Mouse (Mus musculus): ENCODE measurements around the gene Cpd. TPM values are rescaled to one million over a fixed set of nuclear protein-coding genes. Genes with fewer than 3 reads are reported as not detected.

The Cpd gene
- polyA plus RNA-seq, 1 experiment from 2014 or later, result 33.4 TPM

DNA sequence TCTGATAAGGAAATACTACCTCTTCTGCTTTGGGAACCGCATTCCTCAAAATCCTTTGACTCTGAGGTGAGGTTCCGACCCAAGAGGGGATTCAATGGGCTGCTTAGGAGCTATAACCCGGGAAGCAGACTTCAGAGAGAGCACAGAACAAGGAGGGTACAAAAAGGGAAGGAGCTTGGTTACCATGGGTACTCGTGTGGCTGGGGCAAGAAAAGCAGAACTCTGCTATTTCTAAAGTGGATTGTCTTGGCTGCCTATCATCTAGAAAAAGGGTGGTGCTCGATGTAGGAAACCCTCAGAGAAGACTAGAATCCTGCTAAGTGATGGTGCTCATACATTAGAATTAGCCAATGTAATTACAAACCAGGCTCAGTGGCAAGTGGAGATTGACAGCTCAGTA is 12.4 kb upstream of the Cpd start:
- H3K4me3 ChIP-seq (ENCODE audit: low read depth, low read length), result no peak overlapping the region
- DNase-seq, result no peak
- H3K4me2 ChIP-seq, result no peak overlapping the region
- no peak overlapping the region for H3K27ac ChIP-seq (ENCODE audit: low read depth)
- TF ChIP-seq CTCF (IDR thresholded peaks at IDR 0.05; ENCODE audit: low read depth), result no peak
- no peaks in the 10 kb centered on the region for H3K36me3 ChIP-seq (ENCODE audit: insufficient read depth)
- no peaks in the 10 kb centered on the region for H3K27me3 ChIP-seq (ENCODE audit: insufficient read depth, low read length)
- no peaks in the 10 kb centered on the region for H3K4me1 ChIP-seq (ENCODE audit: insufficient read depth)
- WGBS, result 57% methylated on average over 5 of the region's 5 CpGs
- H3K9me3 ChIP-seq (ENCODE audit: low read depth, low read length), result no peaks in the 10 kb centered on the region
- no peak for ATAC-seq (ENCODE audit: insufficient read depth)
- no peak overlapping the region for H3K9ac ChIP-seq

DNA sequence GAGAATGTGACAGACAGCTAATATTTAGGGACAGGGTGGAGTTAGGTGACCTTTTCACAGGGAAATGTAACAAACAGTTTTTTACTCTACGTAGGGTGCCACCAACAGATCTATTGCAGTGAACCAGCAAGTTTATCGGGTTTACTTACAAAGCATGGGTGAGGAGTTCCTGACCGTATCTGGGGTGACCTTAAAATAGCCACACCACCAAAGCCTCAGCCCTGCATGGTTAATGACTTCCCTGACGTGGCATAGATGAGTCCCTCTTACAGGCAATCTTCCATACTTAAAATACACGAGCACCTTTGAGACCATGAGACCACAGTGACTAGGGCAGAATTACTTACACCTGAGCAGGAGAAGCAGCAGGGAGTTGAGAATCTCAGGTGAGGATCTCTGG is 12.0 kb upstream of the Cpd start:
- Histone ChIP-seq H3K9ac (no peak overlapping the region), H3K4me2 (no peak overlapping the region), H3K27me3 (ENCODE audit: insufficient read depth, low read length) (no peaks in the 10 kb centered on the region), H3K9me3 (ENCODE audit: low read depth, low read length) (no peaks in the 10 kb centered on the region), H3K4me1 (ENCODE audit: insufficient read depth) (no peaks in the 10 kb centered on the region), H3K36me3 (ENCODE audit: insufficient read depth) (no peaks in the 10 kb centered on the region), H3K27ac (ENCODE audit: low read depth) (no peak overlapping the region), H3K4me3 (ENCODE audit: low read depth, low read length) (no peak overlapping the region)
- no peak for TF ChIP-seq CTCF (IDR thresholded peaks at IDR 0.05; ENCODE audit: low read depth)
- 55% methylated on average over 5 of the region's 5 CpGs for WGBS
- DNase-seq, result no peak
- no peak for ATAC-seq (ENCODE audit: insufficient read depth)

DNA sequence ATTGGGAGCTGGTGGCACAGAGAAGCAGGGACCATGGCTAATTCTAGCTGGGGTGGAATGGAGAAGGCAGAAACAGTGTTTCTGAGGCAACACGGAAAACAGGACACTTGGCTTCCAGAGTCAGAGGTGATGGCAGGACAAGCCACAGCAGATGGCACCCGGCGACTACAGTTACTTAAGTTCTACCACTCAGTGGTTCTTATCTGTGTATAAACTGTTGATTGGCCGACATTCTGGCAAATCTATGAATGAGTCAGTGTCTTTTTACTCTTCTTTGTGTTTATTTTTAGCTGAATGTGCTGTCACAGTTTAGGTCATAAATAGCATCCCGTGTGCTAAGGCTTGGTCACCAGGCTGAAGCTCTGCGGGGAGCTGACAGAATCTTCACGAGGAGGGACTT is 10.3 kb upstream of the Cpd start:
- H3K4me3 ChIP-seq (ENCODE audit: low read depth, low read length), result no peak overlapping the region
- no peaks in the 10 kb centered on the region for H3K36me3 ChIP-seq (ENCODE audit: insufficient read depth)
- H3K27ac ChIP-seq (ENCODE audit: low read depth), result no peak overlapping the region
- 44% methylated on average over 7 of the region's 7 CpGs for WGBS
- ATAC-seq (ENCODE audit: insufficient read depth) (no peak), DNase-seq (peak; percentile 27)
- no peaks in the 10 kb centered on the region for H3K9me3 ChIP-seq (ENCODE audit: low read depth, low read length)
- H3K27me3 ChIP-seq (ENCODE audit: insufficient read depth, low read length), result no peaks in the 10 kb centered on the region
- no peak overlapping the region for H3K9ac ChIP-seq
- no peaks in the 10 kb centered on the region for H3K4me1 ChIP-seq (ENCODE audit: insufficient read depth)
- TF ChIP-seq CTCF (IDR thresholded peaks at IDR 0.05; ENCODE audit: low read depth), result no peak
- no peak overlapping the region for H3K4me2 ChIP-seq

DNA sequence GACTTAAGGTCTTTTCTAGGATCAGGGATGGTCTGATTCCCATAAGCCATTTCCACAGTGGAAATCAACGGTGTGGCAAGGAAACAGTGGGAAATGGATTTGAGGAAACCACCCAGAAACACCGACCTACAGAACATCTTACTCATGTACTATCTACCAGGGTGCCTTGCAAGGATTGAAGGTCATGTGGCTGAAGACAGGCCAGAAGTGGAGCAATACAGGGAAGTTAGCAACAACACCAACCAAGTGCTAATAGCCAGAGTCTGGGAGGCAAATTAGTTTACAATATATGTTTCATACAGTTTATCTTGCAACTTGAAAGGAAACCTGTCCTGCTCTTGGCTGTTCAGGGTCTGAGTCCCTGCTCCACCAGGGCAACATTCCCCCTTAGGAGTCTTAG is 9.8 kb upstream of the Cpd start:
- H3K4me2 ChIP-seq, result no peak overlapping the region
- no peak overlapping the region for H3K4me3 ChIP-seq (ENCODE audit: low read depth, low read length)
- no peak overlapping the region for H3K9ac ChIP-seq
- no peaks in the 10 kb centered on the region for H3K27me3 ChIP-seq (ENCODE audit: insufficient read depth, low read length)
- WGBS, result 78% methylated on average over 2 of the region's 2 CpGs
- DNase-seq, result no peak
- no peak overlapping the region for H3K27ac ChIP-seq (ENCODE audit: low read depth)
- H3K4me1 ChIP-seq (ENCODE audit: insufficient read depth), result no peaks in the 10 kb centered on the region
- no peaks in the 10 kb centered on the region for H3K36me3 ChIP-seq (ENCODE audit: insufficient read depth)
- TF ChIP-seq CTCF (IDR thresholded peaks at IDR 0.05; ENCODE audit: low read depth), result no peak
- no peaks in the 10 kb centered on the region for H3K9me3 ChIP-seq (ENCODE audit: low read depth, low read length)
- no peak for ATAC-seq (ENCODE audit: insufficient read depth)

DNA sequence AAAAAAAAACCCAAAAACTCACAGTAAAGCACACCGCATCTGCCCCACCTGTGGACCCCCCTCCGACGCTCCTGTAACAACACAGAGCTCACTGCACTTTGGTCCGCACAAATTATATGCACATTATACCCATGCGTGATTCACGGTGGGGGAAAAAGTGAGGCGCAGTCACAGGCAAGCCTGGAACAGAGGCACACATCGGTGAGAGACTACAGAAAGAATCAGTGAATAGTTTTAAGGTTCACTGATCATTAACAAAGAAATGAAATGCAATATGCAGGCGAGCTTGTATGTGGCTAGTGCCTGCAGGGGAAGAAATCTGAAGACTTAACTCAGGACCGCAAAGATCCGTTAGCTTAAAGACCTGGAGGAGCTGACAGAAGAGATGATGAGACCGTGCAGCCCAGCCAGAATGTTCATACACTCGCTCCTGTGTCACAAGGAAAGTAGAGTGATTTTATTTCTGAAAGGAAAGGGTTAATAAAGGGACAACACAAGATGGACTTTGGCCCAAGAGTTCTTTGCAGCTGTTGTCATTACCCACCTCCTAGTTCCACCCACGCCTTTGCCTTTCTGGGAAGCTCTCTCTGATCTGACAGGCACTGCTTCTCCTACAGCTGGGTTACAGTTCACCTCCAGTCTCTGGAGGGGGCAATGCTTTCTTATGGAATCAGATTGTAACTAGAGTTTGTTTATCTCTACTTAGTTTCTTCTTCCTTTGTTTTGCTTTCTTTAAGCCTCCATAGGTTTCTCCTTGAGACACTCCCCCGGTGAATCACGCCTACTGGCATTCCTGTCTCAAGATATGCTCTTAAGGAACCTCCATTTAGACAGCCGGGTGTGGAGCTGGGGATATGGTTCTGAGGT is 7.9 kb upstream of the Cpd start:
- H3K27me3 ChIP-seq (ENCODE audit: insufficient read depth, low read length), result no peaks in the 10 kb centered on the region
- H3K27ac ChIP-seq (ENCODE audit: low read depth), result no peak overlapping the region
- no peaks in the 10 kb centered on the region for H3K4me1 ChIP-seq (ENCODE audit: insufficient read depth)
- no peaks in the 10 kb centered on the region for H3K36me3 ChIP-seq (ENCODE audit: insufficient read depth)
- WGBS, result 65% methylated on average over 17 of the region's 17 CpGs
- no peak for ATAC-seq (ENCODE audit: insufficient read depth)
- DNase-seq, result peak; percentile 51
- no peaks in the 10 kb centered on the region for H3K9me3 ChIP-seq (ENCODE audit: low read depth, low read length)
- no peak overlapping the region for H3K9ac ChIP-seq
- H3K4me2 ChIP-seq, result no peak overlapping the region
- H3K4me3 ChIP-seq (ENCODE audit: low read depth, low read length), result no peak overlapping the region
- TF ChIP-seq CTCF (IDR thresholded peaks at IDR 0.05; ENCODE audit: low read depth), result no peak

DNA sequence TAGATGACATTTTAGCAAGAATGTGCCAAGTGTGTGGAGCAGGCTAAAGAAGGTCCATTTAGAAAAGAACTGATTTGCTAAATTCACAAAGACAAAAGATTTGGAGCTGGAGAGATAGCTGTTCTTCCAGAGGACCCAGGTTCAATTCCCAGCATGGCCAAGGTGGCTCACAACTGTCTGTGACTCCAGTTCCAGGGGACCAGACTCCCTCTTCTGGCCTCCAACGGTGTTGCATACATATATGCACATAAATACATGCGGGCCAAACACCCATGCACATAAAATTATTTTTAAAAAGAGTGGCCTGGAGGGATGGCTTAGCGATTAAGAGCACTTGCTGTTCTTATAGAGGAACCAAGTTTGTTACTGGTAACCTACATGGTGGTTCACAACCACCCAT is 4.7 kb upstream of the Cpd start:
- ATAC-seq (ENCODE audit: insufficient read depth), result no peak
- TF ChIP-seq CTCF (IDR thresholded peaks at IDR 0.05; ENCODE audit: low read depth), result peak; percentile 31

DNA sequence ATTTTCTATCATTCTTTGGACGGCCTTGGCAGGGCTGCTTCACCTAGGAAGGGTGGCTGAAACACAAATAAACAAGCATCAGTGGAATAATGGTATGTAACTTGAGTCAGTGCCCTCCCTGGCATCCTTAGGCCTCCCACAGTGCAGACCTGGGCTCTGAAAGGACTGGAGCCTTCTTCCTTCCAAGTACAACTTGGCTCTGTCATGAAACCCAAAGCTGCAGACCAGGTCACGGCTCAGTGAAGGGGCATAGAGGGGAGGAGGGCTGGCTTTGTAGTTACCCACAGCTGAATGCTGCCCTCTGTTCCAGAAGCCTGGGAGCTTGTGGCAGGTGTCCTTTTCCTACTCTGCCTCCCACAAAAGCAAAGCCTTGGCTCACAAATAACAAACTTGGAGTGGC is 2.8 kb upstream of the Cpd start:
- no peak overlapping the region for H3K27ac ChIP-seq (ENCODE audit: low read depth)
- WGBS, result 45% methylated on average over 2 of the region's 2 CpGs

More for the DNA sequence above, 4.7 kb upstream of the Cpd start:
- Histone ChIP-seq H3K27me3 (ENCODE audit: insufficient read depth, low read length) (no peaks in the 10 kb centered on the region), H3K27ac (ENCODE audit: low read depth) (no peak overlapping the region), H3K4me3 (ENCODE audit: low read depth, low read length) (no peak overlapping the region), H3K9ac (no peak overlapping the region), H3K9me3 (ENCODE audit: low read depth, low read length) (no peaks in the 10 kb centered on the region), H3K4me1 (ENCODE audit: insufficient read depth) (no peaks in the 10 kb centered on the region), H3K4me2 (no peak overlapping the region), H3K36me3 (ENCODE audit: insufficient read depth) (no peaks in the 10 kb centered on the region)
- WGBS, result 73% methylated on average over 3 of the region's 3 CpGs
- no peak for DNase-seq

More for the DNA sequence above, 2.8 kb upstream of the Cpd start:
- Histone ChIP-seq H3K9ac (no peak overlapping the region), H3K4me1 (ENCODE audit: insufficient read depth) (peaks cover 3% of the 10 kb centered on the region; the same call in 1 of the 2 replicates), H3K36me3 (ENCODE audit: insufficient read depth) (no peaks in the 10 kb centered on the region), H3K27me3 (ENCODE audit: insufficient read depth, low read length) (no peaks in the 10 kb centered on the region), H3K9me3 (ENCODE audit: low read depth, low read length) (no peaks in the 10 kb centered on the region), H3K4me2 (no peak overlapping the region), H3K4me3 (ENCODE audit: low read depth, low read length) (no peak overlapping the region)
- DNase-seq (no peak), ATAC-seq (ENCODE audit: insufficient read depth) (no peak)
- no peak for TF ChIP-seq CTCF (IDR thresholded peaks at IDR 0.05; ENCODE audit: low read depth)

All from lung, embryonic 14.5 days (tissue).